Mouse (Mus musculus) spleen, adult 18-20 months (tissue): Measurements from ENCODE around the gene Gm28308.

Experiments
- DNase-seq, 2 experiments: peaks; one replicate each; pipeline ENCODE4 v3.0.0; 2022; ENCODE audit warnings: mixed read lengths in 2 of 2

Gm28308 gene

DNA sequence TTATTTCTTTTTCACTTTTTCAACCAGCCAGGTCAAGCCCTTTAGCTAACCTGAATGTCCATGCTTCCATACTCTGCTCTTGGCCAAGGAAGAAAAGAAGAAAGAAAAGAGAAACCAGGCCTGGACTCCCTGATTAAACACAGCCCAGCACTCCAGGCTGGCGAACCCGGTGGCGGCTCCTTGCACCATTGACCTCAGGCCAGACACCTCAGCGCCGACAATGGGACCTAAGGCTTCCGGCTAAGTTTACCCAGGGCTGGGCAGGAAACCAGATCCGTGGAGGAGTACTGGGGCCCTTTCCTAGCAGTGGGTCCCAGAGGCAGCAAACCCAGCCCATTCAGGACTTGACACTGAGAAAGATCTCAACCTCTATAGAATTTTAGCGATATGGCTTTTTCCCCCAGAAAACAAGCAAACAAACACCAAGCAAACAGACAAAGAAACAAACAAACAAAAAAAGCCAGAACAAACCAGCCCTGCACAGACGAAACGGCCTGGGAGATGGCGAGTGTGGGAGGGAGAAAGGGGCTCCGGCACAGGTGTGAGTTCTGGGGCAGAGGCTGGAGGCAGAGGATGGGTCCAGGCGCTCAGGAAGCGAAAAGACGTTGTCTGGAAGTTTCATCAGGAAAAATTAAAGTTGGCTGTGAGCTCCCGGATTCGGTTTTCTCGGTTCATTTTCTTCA is 18.9 kb upstream of the Gm28308 start:
- DNase-seq, result no peak

GRCm38 (mm10) chr6:52230516-52231165 is 17.5 kb upstream of the Gm28308 start, which contains the start of gene Hoxa9:
TSS of gene Hoxa9 (minus strand) at chr6:52231089.
- no peak for DNase-seq

GRCm38 (mm10) chr6:52229558-52230416 is 16.6 kb upstream of the Gm28308 start:
- no peak for DNase-seq

DNA sequence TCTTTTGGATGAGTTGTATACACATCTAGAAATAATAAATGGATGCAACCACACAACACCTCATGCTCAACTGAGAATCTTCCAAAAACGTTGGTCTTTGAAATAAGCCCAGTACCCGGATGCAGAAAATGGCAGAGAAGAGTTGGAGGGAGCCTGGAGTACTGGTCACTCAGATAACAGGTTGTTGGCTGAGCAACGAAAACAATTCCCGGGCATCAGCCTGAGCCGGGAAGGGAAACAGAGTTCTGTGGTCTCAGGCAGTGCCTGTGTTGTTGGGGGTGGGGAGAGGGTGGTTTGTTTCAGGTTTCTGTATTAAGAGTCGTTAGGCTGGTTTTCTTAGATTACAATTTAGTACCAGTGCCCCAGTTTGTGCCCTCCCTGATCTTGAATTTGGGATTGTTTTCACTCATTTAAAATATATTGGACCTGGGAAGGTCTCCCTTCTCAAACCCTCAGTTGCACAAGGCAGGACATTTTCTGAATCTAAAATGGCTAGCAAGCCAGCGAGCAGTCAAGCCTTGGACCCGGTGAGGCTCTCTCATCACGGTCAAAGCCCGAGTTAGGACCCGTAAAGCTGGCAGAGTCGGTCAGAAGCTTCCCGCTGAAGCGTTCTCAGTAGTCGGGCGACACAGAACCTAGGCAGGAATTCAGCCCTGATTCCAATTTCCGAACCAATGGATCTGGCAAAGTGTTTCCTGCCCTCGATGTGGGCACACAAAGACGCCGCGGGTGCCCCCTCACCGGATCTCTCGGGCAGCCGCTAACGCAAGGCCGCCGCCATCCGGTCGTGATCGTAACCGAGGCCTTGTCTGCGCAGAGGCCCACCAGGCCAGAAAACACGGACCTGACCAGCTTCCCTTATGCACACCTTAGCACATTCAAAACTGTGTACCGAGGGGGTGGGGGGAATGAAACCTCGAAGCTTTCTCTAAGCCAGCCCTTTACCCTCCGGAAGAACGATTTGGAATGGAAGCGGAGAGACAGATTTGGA is 15.6 kb upstream of the Gm28308 start:
- DNase-seq, result no peak

DNA sequence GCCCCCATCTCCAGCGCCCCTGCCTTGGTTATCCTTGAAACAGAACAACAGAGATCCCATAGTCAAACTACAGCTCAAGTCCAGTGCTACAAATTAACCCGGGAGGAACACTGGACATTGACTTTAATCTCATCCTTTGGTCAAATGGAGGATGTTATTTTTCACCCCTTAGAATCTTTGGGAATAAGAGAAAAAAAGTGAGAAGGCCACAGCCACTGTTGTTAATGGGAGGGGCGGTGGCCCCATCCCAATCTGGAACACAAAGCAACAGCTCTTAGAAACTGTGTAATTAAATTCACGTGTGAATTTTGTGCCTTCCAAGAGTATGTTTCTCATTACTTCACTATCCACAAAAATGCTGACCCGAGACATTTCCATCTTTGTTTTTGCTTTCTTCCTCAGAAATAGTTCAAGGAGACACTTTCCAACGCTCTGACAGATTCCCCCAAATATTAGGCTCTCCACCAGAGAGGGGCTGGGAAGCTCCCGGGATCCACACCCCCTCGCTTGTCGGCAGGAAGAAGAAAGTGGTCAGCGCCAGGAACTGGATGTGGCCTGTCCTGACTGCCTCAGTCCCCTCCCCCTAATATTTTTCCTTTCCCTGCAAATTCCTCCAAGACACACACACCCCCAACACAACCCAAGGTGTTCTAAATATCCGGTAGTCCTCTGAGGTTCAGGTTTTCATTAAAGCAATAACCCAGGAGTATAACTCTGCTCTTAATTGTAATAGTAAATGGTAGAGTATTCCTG is 14.5 kb upstream of the Gm28308 start:
- DNase-seq, result no peak

- no peak for DNase-seq
Measured at GRCm38 (mm10) chr6:52226569-52227257, 13.6 kb upstream of the Gm28308 start.

- no peak for DNase-seq
Measured at GRCm38 (mm10) chr6:52225612-52226568, 12.8 kb upstream of the Gm28308 start.

- DNase-seq, result peak in 1 of 2 experiments; percentile 3
Measured at GRCm38 (mm10) chr6:52224895-52225611, 11.9 kb upstream of the Gm28308 start.

DNA sequence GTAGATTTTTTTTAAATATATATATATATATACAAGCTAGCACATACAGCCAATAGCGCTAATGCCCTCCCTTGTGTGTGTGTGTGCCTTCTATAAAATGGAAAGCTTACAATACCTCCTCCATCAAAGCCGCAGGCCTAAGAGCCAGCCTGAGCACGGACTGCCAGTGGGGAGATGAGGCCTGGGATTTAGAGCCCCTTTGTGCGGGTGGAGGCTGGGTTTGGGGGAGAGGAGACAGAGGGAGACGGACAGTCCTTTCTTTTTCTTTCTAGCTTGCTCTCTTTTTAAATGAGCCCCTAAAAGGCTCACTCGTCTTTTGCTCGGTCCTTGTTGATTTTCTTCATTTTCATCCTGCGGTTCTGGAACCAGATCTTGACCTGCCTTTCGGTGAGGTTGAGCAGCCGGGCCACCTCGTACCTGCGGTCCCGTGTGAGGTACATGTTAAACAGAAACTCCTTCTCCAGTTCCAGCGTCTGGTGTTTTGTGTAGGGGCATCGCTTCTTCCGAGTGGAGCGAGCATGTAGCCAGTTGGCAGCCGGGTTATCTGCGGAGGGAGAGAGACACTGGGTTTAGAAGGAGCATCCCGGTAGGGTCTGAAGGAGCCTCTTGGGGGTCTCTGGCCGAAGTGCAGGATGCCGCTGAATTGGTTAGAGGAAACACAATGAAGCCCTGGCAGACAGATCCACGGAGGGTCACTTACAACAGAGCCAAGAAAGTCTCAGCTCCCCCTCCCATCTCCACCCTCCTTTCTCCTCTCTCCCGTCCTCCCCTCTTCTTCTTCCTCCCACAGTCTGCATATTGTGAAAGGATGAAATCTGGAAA is 11.0 kb upstream of the Gm28308 start:
- no peak for DNase-seq

- DNase-seq, result no peak
Measured at GRCm38 (mm10) chr6:52222729-52223128, 9.6 kb upstream of the Gm28308 start.

- DNase-seq, result no peak
Measured at GRCm38 (mm10) chr6:52221993-52222685, 9.0 kb upstream of the Gm28308 start.

- peak; percentile 63 to 82 for DNase-seq
Measured at GRCm38 (mm10) chr6:52221337-52221992, 8.3 kb upstream of the Gm28308 start, which contains the start of gene Hoxa7. TSS of gene Hoxa7 (minus strand) at chr6:52221854.

- no peak for DNase-seq
Measured at GRCm38 (mm10) chr6:52220865-52221310, 7.7 kb upstream of the Gm28308 start.

DNA sequence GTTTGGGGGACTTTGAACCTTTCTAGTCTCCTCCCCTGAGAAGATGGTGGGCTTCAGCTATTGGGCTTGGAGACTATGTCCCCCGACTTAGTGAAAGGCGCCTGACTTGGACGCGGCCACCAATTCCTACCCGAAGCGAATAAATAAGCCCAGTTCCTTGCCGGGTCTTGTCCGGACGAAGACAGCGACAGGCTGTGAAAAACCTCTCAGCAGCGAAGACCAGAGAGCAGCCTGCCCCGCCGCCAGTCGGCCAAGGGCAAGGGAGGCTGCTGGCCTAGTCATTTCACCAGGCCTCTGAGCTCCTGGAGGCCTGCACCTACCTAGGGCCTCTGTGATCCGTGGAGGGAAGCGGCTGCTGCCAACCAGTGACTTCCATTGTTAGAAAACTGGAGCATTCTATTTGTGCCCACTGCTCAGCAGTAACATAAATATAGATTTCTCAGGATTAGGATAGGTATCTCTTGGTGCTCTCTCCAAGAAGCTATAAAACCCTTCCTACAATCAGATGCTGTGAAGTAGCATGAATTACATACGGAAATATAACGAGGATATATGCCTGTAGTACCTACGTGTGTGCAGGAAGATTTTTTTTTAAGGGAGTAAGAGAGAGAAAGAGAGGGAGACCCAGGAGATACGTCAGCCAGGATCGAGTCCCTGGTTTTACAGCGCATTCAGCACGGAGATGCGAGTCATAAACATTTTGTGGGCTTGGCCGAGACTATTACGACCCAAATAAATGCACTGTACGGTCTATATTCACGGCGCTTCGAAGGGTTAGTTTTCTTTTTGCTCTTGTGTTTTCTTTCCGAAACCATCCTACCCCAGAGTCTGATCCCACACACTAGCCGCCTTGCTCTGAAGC is 7.1 kb upstream of the Gm28308 start:
- DNase-seq, result no peak

DNA sequence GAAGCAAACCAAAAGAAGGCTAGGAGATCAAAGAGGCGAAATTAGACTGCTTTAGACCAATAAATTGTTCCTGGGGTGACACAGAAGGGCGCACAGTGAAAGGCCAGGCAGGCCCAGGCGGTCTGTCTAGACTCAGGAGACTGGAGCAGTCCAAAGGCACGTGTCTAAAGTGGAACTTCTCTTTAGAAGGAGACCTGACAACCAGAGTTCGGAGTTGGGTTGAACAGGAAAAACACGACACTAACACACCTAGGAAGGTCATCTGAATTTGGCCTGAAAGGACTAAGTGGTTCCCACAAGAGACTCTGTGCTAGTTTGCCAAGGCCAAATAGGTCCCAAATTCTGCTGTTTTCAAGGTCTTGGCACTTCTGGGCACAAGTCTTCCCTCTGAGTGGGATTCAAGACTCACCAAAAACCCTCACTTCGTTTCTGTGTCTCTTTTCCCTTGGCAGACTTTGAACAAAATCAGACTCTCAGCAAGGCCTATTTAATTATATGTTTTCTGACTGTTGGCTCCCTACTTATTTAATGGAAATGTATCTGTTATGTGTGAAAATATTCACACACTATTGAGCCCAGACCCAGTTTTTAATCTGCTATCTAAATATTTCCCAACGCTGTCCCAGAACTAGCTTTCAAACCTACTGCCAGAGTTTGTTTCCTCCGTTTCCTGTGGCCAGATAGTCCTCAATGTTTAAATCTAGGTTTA is 6.2 kb upstream of the Gm28308 start:
- no peak for DNase-seq
